Mouse (Mus musculus) B cell, adult 2 months (primary cell): ENCODE results near the gene Elk1.
A peak's percentile ranks its signal among the peaks of the same experiment; 100 is the strongest.

Experiments
- DNase-seq, 2 experiments: peaks; one replicate each; pipeline ENCODE4 v3.0.0; 2022

Elk1 gene

DNA sequence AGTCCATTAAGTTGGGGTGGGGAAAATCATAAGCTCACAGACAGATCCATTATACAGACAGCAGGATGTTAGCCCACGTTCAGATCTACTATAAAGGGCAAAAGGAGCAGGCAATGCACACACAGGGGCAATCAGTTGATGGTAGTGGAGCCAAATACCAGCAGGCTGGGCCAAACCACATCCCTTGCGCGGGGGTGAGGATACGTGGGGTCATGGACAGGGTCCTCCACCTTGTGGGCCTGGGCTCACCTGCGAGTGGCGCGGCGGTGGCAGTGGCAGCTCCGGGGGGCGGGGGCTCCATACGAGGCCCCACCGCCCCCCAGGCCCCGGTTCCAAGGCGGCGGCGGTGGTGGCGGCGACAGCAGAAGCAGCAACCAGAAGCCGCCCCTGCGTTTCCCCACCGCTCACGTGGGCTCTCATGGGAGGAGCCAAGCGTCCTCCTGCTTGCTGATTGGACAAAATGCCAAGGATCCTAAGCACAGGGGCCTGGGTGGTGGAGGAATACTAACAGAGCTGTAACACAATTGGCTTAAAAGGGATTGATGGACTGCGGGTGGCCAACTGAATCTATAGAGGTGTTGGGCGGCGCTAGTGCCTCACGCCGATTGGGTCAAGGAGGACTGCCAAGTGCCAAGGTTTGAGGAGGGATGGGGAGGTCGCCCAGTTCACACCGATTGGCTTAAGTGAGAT is at the start of gene Elk1:
TSS of gene Elk1 (minus strand) at position 418 of the 690 bp plus-strand sequence.
- peak; percentile 84 to 86 for DNase-seq

- DNase-seq, result no peak
Measured at GRCm38 (mm10) chrX:20980901-20981300, 30.5 kb upstream of the Elk1 start.

DNA sequence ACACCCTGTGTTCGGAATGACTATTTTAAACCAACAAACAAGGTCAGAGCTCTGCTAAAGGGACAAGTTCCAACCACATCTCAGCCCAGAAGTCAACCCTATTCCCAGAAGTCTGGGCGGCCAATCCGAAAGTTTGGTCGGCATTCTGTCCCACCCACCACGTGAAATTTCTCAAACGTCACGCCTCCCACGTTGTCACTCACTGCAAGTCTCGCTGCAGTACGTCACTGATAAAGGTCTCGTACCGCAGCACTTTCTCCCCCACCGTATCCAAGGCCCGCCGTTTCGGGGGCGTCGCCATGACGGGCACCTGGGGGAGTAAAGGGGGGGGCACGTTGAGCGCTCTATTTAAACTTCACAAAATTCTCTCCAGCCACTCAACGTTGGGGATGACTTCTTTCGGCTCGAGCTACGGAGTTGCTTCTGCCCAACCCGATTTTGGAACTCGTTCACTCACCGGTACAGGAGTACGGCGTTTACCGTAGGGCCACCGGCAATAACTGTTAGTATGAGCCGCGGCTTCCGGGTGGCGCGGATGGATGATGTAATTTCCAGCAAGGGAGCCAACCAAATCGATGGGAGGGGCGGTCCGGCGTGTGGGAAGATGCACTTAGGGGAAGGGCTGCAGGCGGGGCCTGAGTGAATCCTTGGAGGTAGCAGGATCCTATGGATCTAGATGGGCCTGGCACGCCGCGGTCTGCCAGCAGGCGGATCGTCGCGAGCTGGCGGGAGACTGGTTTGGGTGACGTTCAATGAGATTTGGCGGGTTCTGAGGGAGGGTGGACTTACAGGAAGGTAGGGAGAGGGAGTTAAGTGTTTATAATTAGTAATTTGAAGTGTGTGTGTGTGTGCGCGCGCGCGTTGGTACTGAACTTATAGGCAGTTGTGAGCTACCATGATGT is 11.3 kb upstream of the Elk1 start, which contains the start of gene Uxt:
TSS of gene Uxt (minus strand) at position 541 of the 902 bp plus-strand sequence.
- peak; percentile 88 to 89 for DNase-seq

GRCm38 (mm10) chrX:20946055-20946454 is 4.4 kb downstream of the Elk1 start:
- DNase-seq, result peak; percentile 39 to 47

GRCm38 (mm10) chrX:20931963-20932362 is 18.4 kb downstream of the Elk1 start:
- DNase-seq, result peak; percentile 52 to 57

DNA sequence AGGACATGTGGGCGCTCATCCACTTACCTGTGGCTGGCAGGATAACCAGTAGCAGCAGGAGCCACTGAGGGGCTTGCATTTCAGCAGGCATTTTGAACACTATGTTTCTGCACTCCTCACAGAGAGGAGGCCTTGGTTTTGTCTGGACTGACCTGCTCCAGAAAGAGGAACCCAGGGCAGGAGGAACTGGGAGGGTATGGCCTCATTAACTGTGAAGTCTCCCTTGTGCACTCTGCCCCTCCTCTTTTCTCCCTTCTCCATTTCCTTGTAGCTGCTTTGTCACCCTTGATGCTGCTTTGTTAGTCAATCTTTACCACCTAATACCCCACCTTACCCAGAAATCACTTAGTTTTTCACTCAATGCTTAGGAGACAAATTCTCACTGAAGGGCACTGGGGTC is 19.0 kb downstream of the Elk1 start, which contains the start of gene Cfp:
TSS of gene Cfp (minus strand) at position 192 of the 400 bp plus-strand sequence.
- DNase-seq, result peak in 1 of 2 experiments; percentile 6

DNA sequence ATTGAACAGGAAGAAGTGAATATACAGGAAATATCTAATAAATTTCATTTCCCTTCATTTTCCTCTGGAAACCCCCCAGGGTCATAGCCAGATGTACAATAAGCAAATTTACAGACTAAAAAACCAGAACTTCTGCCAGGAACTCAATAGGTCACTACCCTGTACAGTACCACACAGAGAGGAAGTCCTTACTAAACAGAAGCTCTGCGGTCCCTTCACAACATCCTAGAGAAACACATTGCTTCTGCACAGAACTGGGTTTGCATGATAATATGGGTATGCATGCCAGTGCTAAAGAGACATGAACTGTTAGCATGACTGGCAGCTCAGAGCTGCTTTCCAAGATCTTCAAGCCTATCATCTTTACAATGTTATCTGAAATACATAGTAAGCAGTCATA is 20.5 kb downstream of the Elk1 start:
- DNase-seq, result peak in 1 of 2 experiments; percentile 4

DNA sequence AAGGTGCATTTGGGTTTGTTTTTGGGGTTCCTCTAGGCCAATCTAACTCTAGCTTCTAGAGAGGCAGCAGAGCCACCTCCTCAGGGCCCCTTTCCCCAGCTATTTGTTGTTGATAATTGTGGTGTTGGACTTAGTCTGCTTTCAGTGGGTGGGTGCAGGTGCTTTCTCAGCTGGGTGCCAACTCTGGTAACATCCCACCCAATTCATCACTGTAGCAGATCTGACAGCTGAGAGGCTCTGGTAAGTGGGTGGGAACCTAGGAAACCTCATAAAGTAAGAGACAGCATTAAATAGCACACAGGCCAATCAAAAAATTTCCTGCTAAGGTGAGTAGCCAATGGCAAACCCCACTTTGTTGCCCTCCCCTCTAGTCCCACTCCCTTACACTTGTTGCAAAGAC is 25.4 kb downstream of the Elk1 start:
- no peak for DNase-seq

- no peak for DNase-seq
Measured at GRCm38 (mm10) chrX:20923506-20923905, 26.9 kb downstream of the Elk1 start.

- DNase-seq, result no peak
Measured at GRCm38 (mm10) chrX:20921366-20921765, 29.0 kb downstream of the Elk1 start.

- DNase-seq, result peak; percentile 76 to 79
Measured at GRCm38 (mm10) chrX:20920844-20921364, 29.5 kb downstream of the Elk1 start, which contains the start of gene Syn1. Gene Syn1 (minus strand): TSS chrX:20921004.

GRCm38 (mm10) chrX:20920249-20920843 is 30.1 kb downstream of the Elk1 start:
- DNase-seq, result no peak

- no peak for DNase-seq
Measured at GRCm38 (mm10) chrX:20915075-20915474, 35.3 kb downstream of the Elk1 start.

GRCm38 (mm10) chrX:20913726-20914125 is 36.7 kb downstream of the Elk1 start:
- no peak for DNase-seq

DNA sequence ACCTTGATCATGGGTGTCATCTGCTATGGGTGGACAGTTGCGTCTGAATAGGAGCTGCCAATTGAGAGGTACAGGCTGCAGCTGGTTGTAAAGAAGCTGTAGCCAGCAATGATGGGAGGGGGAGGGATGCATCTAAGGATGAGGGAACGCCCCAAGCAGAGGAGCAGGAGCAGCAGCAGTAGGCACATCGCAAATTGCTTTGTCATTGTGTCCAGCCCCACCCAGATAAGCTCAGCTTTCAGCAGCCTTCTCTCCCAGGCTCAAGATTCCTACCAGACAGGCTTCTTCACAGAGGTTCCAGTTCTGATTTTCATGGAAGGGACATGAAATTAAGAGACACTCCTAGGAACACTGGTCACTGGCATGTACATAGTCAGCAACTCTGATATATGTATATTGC is 40.3 kb downstream of the Elk1 start:
- no peak for DNase-seq
